Mouse (Mus musculus) testis, adult 10 weeks (tissue): ENCODE results near the gene Ndufb7. TPM values are rescaled to one million over a fixed set of nuclear protein-coding genes. Genes with fewer than 3 reads are reported as not detected.

Experiments
- polyA plus RNA-seq: library from polyadenylated mRNA; stranded (reverse); fragments of 350-450 nt; fragmentation: Illumina TruSeq; extraction: RNeasy Lipid Tissue Mini Kit (QIAGEN cat#74804); gene quantifications from one replicate; pipeline ENCODE4 v1.2.3, GENCODE M21; 2014; ENCODE audit warnings: low read depth, low replicate concordance

The Ndufb7 gene
- 0.48 TPM for polyA plus RNA-seq

DNA sequence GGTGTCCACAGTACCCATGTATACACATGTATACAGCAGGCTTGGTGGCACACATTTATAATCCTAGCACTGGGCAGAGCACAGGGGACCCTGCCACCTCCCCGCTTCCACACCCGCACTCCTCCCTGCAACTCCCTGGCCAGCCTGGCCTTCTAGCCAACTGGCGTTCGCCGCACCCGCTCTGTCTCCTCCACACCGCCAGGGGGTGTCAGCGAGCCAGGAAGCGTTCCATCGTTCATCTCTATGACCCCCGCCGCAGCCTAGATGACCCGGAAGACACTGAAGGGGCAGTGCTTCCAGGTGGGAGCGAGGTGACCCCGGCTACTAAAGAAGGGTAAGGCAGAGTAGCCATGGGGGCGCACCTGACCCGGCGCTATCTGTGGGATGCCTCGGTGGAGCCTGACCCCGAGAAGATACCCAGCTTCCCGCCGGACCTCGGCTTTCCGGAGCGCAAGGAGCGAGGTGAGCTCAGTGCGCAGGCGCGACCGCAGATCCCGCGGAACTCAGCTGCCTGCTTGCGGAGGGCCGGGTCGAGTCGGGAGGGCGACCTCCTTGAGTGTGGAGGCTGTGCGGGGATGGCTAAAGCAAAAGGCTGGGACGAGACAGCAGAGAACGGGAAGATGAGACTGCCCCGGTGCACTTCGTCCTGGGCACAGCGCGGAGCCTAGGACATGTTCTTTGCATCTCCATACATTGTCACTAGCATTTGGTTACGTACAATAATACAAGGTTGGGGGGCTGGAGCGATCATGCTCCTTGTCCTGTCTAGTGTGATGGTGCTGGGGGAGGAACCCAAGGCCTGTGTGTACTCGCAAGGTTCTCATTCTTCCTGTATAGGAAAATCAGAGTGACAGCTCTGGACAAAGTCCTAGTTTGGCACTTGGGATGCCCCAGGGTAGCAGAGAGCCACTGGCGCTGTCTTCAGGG, at the start of gene Ndufb7:
Ndufb7 (plus strand) TSS at position 203 of the 927 bp plus-strand sequence.

DNA sequence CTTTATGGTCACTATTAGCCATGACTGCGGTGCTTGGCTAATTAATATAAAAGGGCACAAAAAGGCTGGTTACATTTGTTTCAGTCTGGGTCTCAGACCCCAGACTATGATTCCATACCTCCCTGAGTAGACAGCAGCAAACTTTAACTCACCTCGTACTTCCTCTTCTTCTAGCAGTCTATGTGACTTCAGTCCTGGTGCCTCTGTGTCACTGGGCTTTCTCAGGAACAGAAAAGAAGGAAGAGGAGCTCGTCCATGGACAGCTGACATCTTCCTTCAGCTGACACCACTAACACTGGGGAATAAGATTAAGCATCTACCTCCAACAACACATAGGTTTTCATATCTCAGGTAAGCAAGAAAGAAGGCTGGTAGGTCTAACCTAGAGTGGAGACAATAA, 30.7 kb upstream of the Ndufb7 start, which contains the start of gene Olfr370:
Olfr370 (plus strand) TSS at position 45 of the 400 bp plus-strand sequence.

DNA sequence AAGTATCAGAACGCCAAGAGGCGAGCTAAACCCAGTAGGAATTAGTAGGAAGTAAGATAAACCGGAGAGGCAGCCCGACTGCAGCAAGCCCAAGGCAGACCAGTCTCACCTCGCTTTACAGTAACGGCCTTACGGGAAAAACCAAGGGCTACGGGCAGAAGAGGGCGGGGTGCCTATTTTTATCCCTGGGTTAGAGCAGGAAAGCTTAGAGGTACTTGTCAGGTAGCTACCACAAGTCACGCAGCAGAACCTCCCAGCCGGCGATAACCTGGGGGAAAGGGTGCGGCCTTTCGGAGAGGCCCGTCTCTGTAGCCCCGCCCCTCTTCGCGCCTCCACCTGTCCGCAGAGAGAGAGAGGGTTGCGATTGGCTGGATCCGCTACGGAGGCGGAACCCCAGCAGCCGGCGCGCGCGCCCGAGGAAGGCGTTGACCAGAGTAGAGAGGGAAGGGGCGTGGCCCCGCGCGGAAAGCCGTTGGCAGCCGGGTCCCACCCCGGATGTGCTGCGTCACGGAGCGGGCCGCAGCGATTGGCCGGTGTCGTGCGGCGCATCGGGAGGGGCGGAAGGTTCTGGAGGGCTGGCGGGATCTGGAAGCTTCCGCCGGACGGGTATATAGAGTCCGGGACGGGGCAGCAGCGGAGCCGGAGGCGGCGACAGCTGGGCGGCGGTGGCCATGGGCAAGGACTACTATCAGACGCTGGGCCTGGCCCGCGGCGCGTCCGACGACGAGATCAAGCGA, 41.4 kb downstream of the Ndufb7 start, which contains the start of the genes Tecr and Dnajb1:
Tecr (minus strand) TSS at position 311 of the 737 bp plus-strand sequence.
Dnajb1 (plus strand) TSS at position 533 of the 737 bp plus-strand sequence.

Other genes with a start within 250 kb of the Ndufb7 start
- 18.7 TPM for gene Elmod2, start 234.2 kb upstream of the Ndufb7 start, polyA plus RNA-seq
- 285 TPM for gene Mgat4d, start 218.2 kb upstream of the Ndufb7 start, polyA plus RNA-seq
- gene Clgn, start 176.8 kb upstream of the Ndufb7 start, polyA plus RNA-seq, result 998 TPM
- 64.3 TPM for gene Scoc, start 108.3 kb upstream of the Ndufb7 start, polyA plus RNA-seq
- gene Olfr370, start 30.9 kb upstream of the Ndufb7 start, polyA plus RNA-seq, result not detected
- gene Tecr, start 41.3 kb downstream of the Ndufb7 start, polyA plus RNA-seq, result 15.0 TPM
- 78.7 TPM for gene Dnajb1, start 41.5 kb downstream of the Ndufb7 start, polyA plus RNA-seq
- gene Gipc1, start 86.0 kb downstream of the Ndufb7 start, polyA plus RNA-seq, result not detected
- gene Ptger1, start 100.0 kb downstream of the Ndufb7 start, polyA plus RNA-seq, result not detected
- gene Pkn1, start 132.5 kb downstream of the Ndufb7 start, polyA plus RNA-seq, result 3.0 TPM
- gene Ddx39, start 148.5 kb downstream of the Ndufb7 start, polyA plus RNA-seq, result 24.9 TPM
- 1.8 TPM for gene Adgre5, start 174.7 kb downstream of the Ndufb7 start, polyA plus RNA-seq